Mouse (Mus musculus): ENCODE data around the gene Cbln4. TPM values are rescaled to one million over a fixed set of nuclear protein-coding genes. Genes with fewer than 3 reads are reported as not detected.

Cbln4 gene
- 7.8 and 8.0 TPM in 2 replicates for polyA plus RNA-seq (2016; fragmentation: Nextera tagmentation; extraction: Ambion mirVana)

GRCm38 (mm10) chr2:172043235-172043610 lies at the start of gene Cbln4:
Cbln4 (minus strand) TSS chr2:172043466.
- WGBS, result 2% methylated on average over 23 of the region's 23 CpGs
- H3K27me3 ChIP-seq, result peaks cover 52% of the 10 kb centered on the region
- 0 out of 2 replicates have a peak within 1 kb of the TSS, but pooled peaks have one; percentile 44 for H3K27ac ChIP-seq
- peaks cover 22% of the 10 kb centered on the region for H3K4me1 ChIP-seq
- ATAC-seq (ENCODE audit: low FRiP score), result 0 out of 2 replicates have a peak, but pooled peaks have one; percentile 29
- H3K4me2 ChIP-seq (replicated peaks), result peak within 1 kb of the TSS; percentile 89
- peak within 1 kb of the TSS; percentile 46 for H3K4me3 ChIP-seq
- H3K9me3 ChIP-seq (replicated peaks), result no peaks in the 10 kb centered on the region
- H3K9ac ChIP-seq, result peak within 1 kb of the TSS; percentile 50
- H3K36me3 ChIP-seq, result no peaks in the 10 kb centered on the region

- Histone ChIP-seq H3K4me1 (no peaks in the 10 kb centered on the region), H3K36me3 (no peaks in the 10 kb centered on the region), H3K27ac (no peak overlapping the region), H3K27me3 (no peaks in the 10 kb centered on the region), H3K9ac (no peak overlapping the region), H3K4me3 (no peak overlapping the region), H3K4me2 (replicated peaks) (no peak overlapping the region), H3K9me3 (replicated peaks) (no peaks in the 10 kb centered on the region)
- 82% methylated on average over 3 of the region's 3 CpGs for WGBS
- no peak for ATAC-seq (ENCODE audit: low FRiP score)
Observed at GRCm38 (mm10) chr2:172078596-172078995, 35.3 kb upstream of the Cbln4 start.

GRCm38 (mm10) chr2:172076295-172076694 lies 33.0 kb upstream of the Cbln4 start:
- no peak for ATAC-seq (ENCODE audit: low FRiP score)
- no peaks in the 10 kb centered on the region for H3K9me3 ChIP-seq (replicated peaks)
- WGBS, result 85% methylated on average over 5 of the region's 5 CpGs

GRCm38 (mm10) chr2:172062876-172063275 lies 19.6 kb upstream of the Cbln4 start:
- Histone ChIP-seq H3K27ac (no peak overlapping the region), H3K36me3 (no peaks in the 10 kb centered on the region), H3K9ac (no peak overlapping the region), H3K4me1 (no peaks in the 10 kb centered on the region), H3K4me3 (no peak overlapping the region), H3K9me3 (replicated peaks) (peaks cover 3% of the 10 kb centered on the region; the same call in 1 of the 2 replicates), H3K4me2 (replicated peaks) (no peak overlapping the region), H3K27me3 (no peaks in the 10 kb centered on the region)
- WGBS, result 93% methylated on average over 7 of the region's 7 CpGs
- no peak for ATAC-seq (ENCODE audit: low FRiP score)

More at GRCm38 (mm10) chr2:172076295-172076694, 33.0 kb upstream of the Cbln4 start:
- no peak overlapping the region for H3K4me2 ChIP-seq (replicated peaks)
- H3K4me3 ChIP-seq, result no peak overlapping the region
- no peaks in the 10 kb centered on the region for H3K36me3 ChIP-seq
- no peaks in the 10 kb centered on the region for H3K4me1 ChIP-seq
- no peak overlapping the region for H3K9ac ChIP-seq
- H3K27me3 ChIP-seq, result no peaks in the 10 kb centered on the region
- no peak overlapping the region for H3K27ac ChIP-seq

GRCm38 (mm10) chr2:172059747-172060146 lies 16.5 kb upstream of the Cbln4 start:
- Histone ChIP-seq H3K9ac (no peak overlapping the region), H3K36me3 (no peaks in the 10 kb centered on the region), H3K9me3 (replicated peaks) (no peaks in the 10 kb centered on the region), H3K4me1 (no peaks in the 10 kb centered on the region), H3K4me3 (no peak overlapping the region), H3K27ac (no peak overlapping the region), H3K4me2 (replicated peaks) (no peak overlapping the region), H3K27me3 (no peaks in the 10 kb centered on the region)
- 67% methylated on average over 3 of the region's 3 CpGs for WGBS
- ATAC-seq (ENCODE audit: low FRiP score), result no peak

- Histone ChIP-seq H3K9ac (no peak overlapping the region), H3K27me3 (no peaks in the 10 kb centered on the region), H3K9me3 (replicated peaks) (no peaks in the 10 kb centered on the region), H3K4me3 (no peak overlapping the region), H3K4me2 (replicated peaks) (no peak overlapping the region), H3K36me3 (no peaks in the 10 kb centered on the region), H3K27ac (no peak overlapping the region), H3K4me1 (no peaks in the 10 kb centered on the region)
- no peak for ATAC-seq (ENCODE audit: low FRiP score)
- 72% methylated on average over 7 of the region's 7 CpGs for WGBS
Observed at GRCm38 (mm10) chr2:172058936-172059665, 15.8 kb upstream of the Cbln4 start.

GRCm38 (mm10) chr2:172046002-172046401 lies 2.7 kb upstream of the Cbln4 start:
- 34% methylated on average over 7 of the region's 7 CpGs for WGBS
- H3K9me3 ChIP-seq (replicated peaks), result no peaks in the 10 kb centered on the region
- H3K9ac ChIP-seq, result no peak overlapping the region
- peaks cover 19% of the 10 kb centered on the region for H3K4me1 ChIP-seq
- H3K36me3 ChIP-seq, result no peaks in the 10 kb centered on the region
- no peak for ATAC-seq (ENCODE audit: low FRiP score)
- peaks cover 44% of the 10 kb centered on the region for H3K27me3 ChIP-seq
- no peak overlapping the region for H3K4me3 ChIP-seq
- no peak overlapping the region for H3K4me2 ChIP-seq (replicated peaks)
- H3K27ac ChIP-seq, result no peak overlapping the region

- Histone ChIP-seq H3K9ac (peak overlapping the region; percentile 50), H3K4me3 (peak overlapping the region; percentile 46), H3K4me2 (replicated peaks) (peak overlapping the region; percentile 89), H3K27me3 (peaks cover 52% of the 10 kb centered on the region), H3K36me3 (no peaks in the 10 kb centered on the region), H3K4me1 (peaks cover 22% of the 10 kb centered on the region), H3K27ac (0 out of 2 replicates have a peak overlapping the region, but pooled peaks have one; percentile 44), H3K9me3 (replicated peaks) (no peaks in the 10 kb centered on the region)
- under 1% methylated on average over 46 of the region's 46 CpGs for WGBS
- ATAC-seq (ENCODE audit: low FRiP score), result 0 out of 2 replicates have a peak, but pooled peaks have one; percentile 16
Observed at GRCm38 (mm10) chr2:172042607-172043234, 545 bp downstream of the Cbln4 start.

GRCm38 (mm10) chr2:172042125-172042524 lies 1.1 kb downstream of the Cbln4 start:
- H3K4me2 ChIP-seq (replicated peaks), result peak overlapping the region; percentile 89
- no peaks in the 10 kb centered on the region for H3K36me3 ChIP-seq
- H3K27ac ChIP-seq, result 0 out of 2 replicates have a peak overlapping the region, but pooled peaks have one; percentile 44
- H3K4me3 ChIP-seq, result peak overlapping the region; percentile 46
- H3K9ac ChIP-seq, result peak overlapping the region; percentile 36
- no peaks in the 10 kb centered on the region for H3K9me3 ChIP-seq (replicated peaks)
- ATAC-seq (ENCODE audit: low FRiP score), result peak; percentile 59
- WGBS, result under 1% methylated on average over 34 of the region's 34 CpGs
- H3K4me1 ChIP-seq, result peaks cover 22% of the 10 kb centered on the region
- H3K27me3 ChIP-seq, result peaks cover 52% of the 10 kb centered on the region

- Histone ChIP-seq H3K4me2 (replicated peaks) (peak overlapping the region; percentile 89), H3K27ac (no peak overlapping the region), H3K27me3 (peaks cover 48% of the 10 kb centered on the region), H3K36me3 (no peaks in the 10 kb centered on the region), H3K9me3 (replicated peaks) (no peaks in the 10 kb centered on the region), H3K4me1 (peaks cover 22% of the 10 kb centered on the region; the same call in 1 of the 2 replicates), H3K9ac (no peak overlapping the region; the same call in 1 of the 2 replicates), H3K4me3 (peak overlapping the region; percentile 46; the same call in 1 of the 2 replicates)
- no peak for ATAC-seq (ENCODE audit: low FRiP score)
- 50% methylated on average over 10 of the region's 10 CpGs for WGBS
Observed at GRCm38 (mm10) chr2:172040859-172041258, 2.4 kb downstream of the Cbln4 start.

GRCm38 (mm10) chr2:172039601-172040000 lies 3.7 kb downstream of the Cbln4 start:
- WGBS, result 90% methylated on average over 5 of the region's 5 CpGs
- Histone ChIP-seq H3K27me3 (peaks cover 44% of the 10 kb centered on the region), H3K9ac (no peak overlapping the region), H3K9me3 (replicated peaks) (no peaks in the 10 kb centered on the region), H3K4me1 (peaks cover 22% of the 10 kb centered on the region; the same call in 1 of the 2 replicates), H3K4me2 (replicated peaks) (no peak overlapping the region), H3K36me3 (no peaks in the 10 kb centered on the region), H3K27ac (no peak overlapping the region), H3K4me3 (no peak overlapping the region)
- ATAC-seq (ENCODE audit: low FRiP score), result no peak

- Histone ChIP-seq H3K36me3 (no peaks in the 10 kb centered on the region), H3K9me3 (replicated peaks) (no peaks in the 10 kb centered on the region), H3K27ac (no peak overlapping the region), H3K4me2 (replicated peaks) (no peak overlapping the region), H3K4me1 (no peaks in the 10 kb centered on the region), H3K4me3 (no peak overlapping the region), H3K9ac (no peak overlapping the region), H3K27me3 (peaks cover 3% of the 10 kb centered on the region; the same call in 1 of the 2 replicates)
- 44% methylated on average over 5 of the region's 5 CpGs for WGBS
- ATAC-seq (ENCODE audit: low FRiP score), result no peak
Observed at GRCm38 (mm10) chr2:172034281-172034680, 9.0 kb downstream of the Cbln4 start.

Data from hindbrain, embryonic 12.5 days (tissue).